Mouse (Mus musculus) lung, embryonic 15.5 days (tissue): ENCODE measurements around the gene Duoxa2. TPM values are rescaled to one million over a fixed set of nuclear protein-coding genes. Genes with fewer than 3 reads are reported as not detected.
A peak's percentile ranks its signal among the peaks of the same experiment; 100 is the strongest.

Experiments used
- ATAC-seq: fragments of 200-750 bp; cut with Nextera tagmentation; 2 replicates; pipeline ENCODE4 v1.8.0; 2017; ENCODE audit warnings: moderate number of reproducible peaks, borderline replicate concordance; ENCODE audit not compliant: low FRiP score, low TSS enrichment; ENCODE audit errors: extremely low read depth
- H3K27ac ChIP-seq: fragments of 300-500 bp; sonication (generic); 2 replicates; pipeline ENCODE4 v1.5.1; 2015; ENCODE audit warnings: moderate library complexity, mild to moderate bottlenecking, inconsistent platforms
- H3K27me3 ChIP-seq: fragments of 300-500 bp; sonication (generic); 2 replicates; pipeline ENCODE4 v1.6.1; 2015; ENCODE audit warnings: inconsistent platforms
- H3K36me3 ChIP-seq: fragments of 300-500 bp; sonication (generic); 2 replicates; pipeline ENCODE4 v1.6.1; 2015; ENCODE audit warnings: inconsistent platforms
- H3K4me1 ChIP-seq: fragments of 300-500 bp; sonication (generic); 2 replicates; pipeline ENCODE4 v1.6.1; 2015; ENCODE audit warnings: inconsistent platforms
- H3K4me2 ChIP-seq: fragments of 300-500 bp; sonication (generic); 2 replicates; pipeline ENCODE4 v1.6.1; 2015; ENCODE audit warnings: inconsistent platforms, mild to moderate bottlenecking, moderate library complexity
- H3K4me3 ChIP-seq: fragments of 300-500 bp; sonication (generic); 2 replicates; pipeline ENCODE4 v1.5.1; 2015; ENCODE audit warnings: mild to moderate bottlenecking, inconsistent platforms
- H3K9ac ChIP-seq: fragments of 300-500 bp; sonication (generic); 2 replicates; pipeline ENCODE4 v1.6.1; 2015; ENCODE audit warnings: inconsistent platforms
- H3K9me3 ChIP-seq: fragments of 300-500 bp; sonication (generic); 2 replicates; pipeline ENCODE4 v1.6.1; 2016; ENCODE audit warnings: inconsistent platforms
- WGBS: fragments of 180-500 bp; shearing (Covaris S2); methylation state at CpG from one replicate; pipeline ENCODE4 v1.1.7; 2015; 5-methylcytosine and 5-hydroxymethylcytosine counted together
- polyA plus RNA-seq: library from polyadenylated mRNA; unstranded; fragments of >200 nt; fragmentation: Nextera tagmentation; extraction: Ambion mirVana; gene quantifications from 2 replicates; pipeline ENCODE4 v1.2.1, GENCODE M21; 2015

Duoxa2 gene
- polyA plus RNA-seq, 1 experiment from 2014 or later: not detected

- Histone ChIP-seq H3K36me3 (no peaks in the 10 kb centered on the region), H3K9me3 (no peaks in the 10 kb centered on the region), H3K9ac (no peak overlapping the region), H3K27ac (no peak overlapping the region), H3K4me2 (no peak overlapping the region), H3K4me3 (no peak overlapping the region), H3K4me1 (peaks cover 27% of the 10 kb centered on the region), H3K27me3 (peaks cover 97% of the 10 kb centered on the region)
- WGBS: 12% methylated on average over 14 of the region's 14 CpGs
- no peak for ATAC-seq
Observed at GRCm38 (mm10) chr2:122299911-122300655, 1.4 kb downstream of the Duoxa2 start.

- H3K4me3 ChIP-seq: no peak overlapping the region
- ATAC-seq: no peak
- peaks cover 27% of the 10 kb centered on the region for H3K4me1 ChIP-seq
- H3K9ac ChIP-seq: no peak overlapping the region
- H3K27ac ChIP-seq: no peak overlapping the region
- 7% methylated on average over 14 of the region's 14 CpGs for WGBS
- no peak overlapping the region for H3K4me2 ChIP-seq
- H3K9me3 ChIP-seq: no peaks in the 10 kb centered on the region
- H3K36me3 ChIP-seq: no peaks in the 10 kb centered on the region
- peaks cover 92% of the 10 kb centered on the region for H3K27me3 ChIP-seq
Observed at GRCm38 (mm10) chr2:122300656-122301020, 1.9 kb downstream of the Duoxa2 start.

GRCm38 (mm10) chr2:122301081-122301920 is 2.6 kb downstream of the Duoxa2 start:
- peaks cover 27% of the 10 kb centered on the region for H3K4me1 ChIP-seq
- no peak overlapping the region for H3K27ac ChIP-seq
- no peaks in the 10 kb centered on the region for H3K36me3 ChIP-seq
- ATAC-seq: peak; percentile 36; the same call in 1 of the 2 replicates
- 1% methylated on average over 48 of the region's 48 CpGs for WGBS
- H3K9ac ChIP-seq: peak overlapping the region; percentile 13; the same call in 1 of the 2 replicates
- H3K27me3 ChIP-seq: peaks cover 90% of the 10 kb centered on the region
- H3K4me2 ChIP-seq: peak overlapping the region; percentile 59
- H3K4me3 ChIP-seq: peak overlapping the region; percentile 36
- no peaks in the 10 kb centered on the region for H3K9me3 ChIP-seq

DNA sequence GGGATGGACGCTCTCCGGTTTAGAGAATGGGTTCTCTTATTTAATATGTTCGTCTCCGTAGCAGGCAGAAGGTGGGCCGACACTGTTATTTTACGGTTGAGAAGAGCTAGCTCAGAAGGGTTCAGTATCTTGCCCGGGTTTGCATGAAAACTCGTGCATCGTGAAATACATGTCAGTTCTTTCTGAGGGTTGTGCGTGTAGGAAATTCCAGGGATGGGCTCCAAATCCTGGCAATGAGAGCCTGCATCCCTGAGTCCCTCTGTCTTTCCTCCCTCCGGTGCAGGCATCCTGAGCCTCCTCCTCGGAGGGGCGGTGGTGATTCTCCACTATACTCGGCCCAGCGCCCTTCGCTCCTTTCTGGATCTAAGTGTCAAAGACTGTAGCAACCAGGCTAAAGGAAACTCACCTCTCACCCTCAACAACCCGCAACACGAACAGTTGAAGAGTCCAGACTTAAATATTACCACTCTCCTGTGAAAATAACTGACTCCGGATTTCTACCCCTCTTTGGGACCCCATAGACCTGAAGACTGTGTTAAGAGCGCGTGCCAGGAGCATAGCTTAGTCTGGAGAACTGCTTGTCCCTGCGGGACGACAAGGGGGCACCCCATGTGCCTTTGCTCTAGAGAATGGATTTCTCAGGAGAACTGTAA is 3.3 kb downstream of the Duoxa2 start:
- H3K9ac ChIP-seq: 0 out of 2 replicates have a peak overlapping the region, but pooled peaks have one; percentile 13
- WGBS: 8% methylated on average over 23 of the region's 23 CpGs
- no peaks in the 10 kb centered on the region for H3K9me3 ChIP-seq
- H3K36me3 ChIP-seq: no peaks in the 10 kb centered on the region
- peaks cover 91% of the 10 kb centered on the region for H3K27me3 ChIP-seq
- H3K4me3 ChIP-seq: peak overlapping the region; percentile 36
- peaks cover 27% of the 10 kb centered on the region for H3K4me1 ChIP-seq
- no peak for ATAC-seq
- H3K27ac ChIP-seq: no peak overlapping the region
- H3K4me2 ChIP-seq: peak overlapping the region; percentile 59

DNA sequence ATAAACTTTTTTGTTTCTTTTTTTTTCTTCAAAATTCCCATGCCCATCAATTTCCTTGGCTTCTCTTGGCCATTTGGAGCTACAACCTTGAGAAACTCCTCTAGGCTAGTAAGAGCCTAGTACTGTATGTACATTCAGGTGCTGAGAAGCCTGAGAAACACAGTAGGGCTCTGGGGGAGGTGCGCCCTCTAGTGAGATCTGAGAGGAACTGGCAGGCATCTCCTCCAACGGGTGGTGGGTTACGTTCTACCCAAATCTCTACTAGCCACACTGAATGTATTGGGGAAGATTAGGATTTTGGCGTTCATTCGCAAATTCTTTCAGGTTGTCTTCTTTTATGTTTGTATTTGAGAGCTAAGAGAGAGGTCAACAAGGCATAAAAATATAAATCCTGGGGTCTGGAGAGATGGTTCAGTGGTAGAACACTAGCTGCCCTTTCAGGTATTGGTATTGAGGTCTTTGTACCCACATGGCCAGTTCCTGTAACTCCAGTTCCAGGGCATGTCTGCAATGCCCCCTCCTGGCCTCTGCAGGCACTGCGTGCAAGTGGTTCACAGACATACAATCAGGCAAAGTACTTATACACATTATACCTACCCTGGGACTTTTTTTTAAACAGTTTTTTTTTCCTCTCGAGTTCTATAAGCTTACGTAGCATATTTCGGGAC is 4.0 kb downstream of the Duoxa2 start:
- Histone ChIP-seq H3K4me3 (no peak overlapping the region), H3K27me3 (peaks cover 89% of the 10 kb centered on the region), H3K36me3 (no peaks in the 10 kb centered on the region), H3K4me2 (no peak overlapping the region), H3K9me3 (no peaks in the 10 kb centered on the region), H3K9ac (no peak overlapping the region), H3K27ac (no peak overlapping the region), H3K4me1 (peaks cover 25% of the 10 kb centered on the region)
- WGBS: 10% methylated on average over 9 of the region's 9 CpGs
- no peak for ATAC-seq

GRCm38 (mm10) chr2:122304544-122304943 is 5.8 kb downstream of the Duoxa2 start:
- no peak overlapping the region for H3K4me2 ChIP-seq
- H3K4me1 ChIP-seq: peaks cover 13% of the 10 kb centered on the region
- H3K4me3 ChIP-seq: no peak overlapping the region
- peaks cover 84% of the 10 kb centered on the region for H3K27me3 ChIP-seq
- H3K9ac ChIP-seq: no peak overlapping the region
- H3K9me3 ChIP-seq: no peaks in the 10 kb centered on the region
- H3K27ac ChIP-seq: no peak overlapping the region
- H3K36me3 ChIP-seq: no peaks in the 10 kb centered on the region
- 82% methylated on average over 6 of the region's 6 CpGs for WGBS
- no peak for ATAC-seq

DNA sequence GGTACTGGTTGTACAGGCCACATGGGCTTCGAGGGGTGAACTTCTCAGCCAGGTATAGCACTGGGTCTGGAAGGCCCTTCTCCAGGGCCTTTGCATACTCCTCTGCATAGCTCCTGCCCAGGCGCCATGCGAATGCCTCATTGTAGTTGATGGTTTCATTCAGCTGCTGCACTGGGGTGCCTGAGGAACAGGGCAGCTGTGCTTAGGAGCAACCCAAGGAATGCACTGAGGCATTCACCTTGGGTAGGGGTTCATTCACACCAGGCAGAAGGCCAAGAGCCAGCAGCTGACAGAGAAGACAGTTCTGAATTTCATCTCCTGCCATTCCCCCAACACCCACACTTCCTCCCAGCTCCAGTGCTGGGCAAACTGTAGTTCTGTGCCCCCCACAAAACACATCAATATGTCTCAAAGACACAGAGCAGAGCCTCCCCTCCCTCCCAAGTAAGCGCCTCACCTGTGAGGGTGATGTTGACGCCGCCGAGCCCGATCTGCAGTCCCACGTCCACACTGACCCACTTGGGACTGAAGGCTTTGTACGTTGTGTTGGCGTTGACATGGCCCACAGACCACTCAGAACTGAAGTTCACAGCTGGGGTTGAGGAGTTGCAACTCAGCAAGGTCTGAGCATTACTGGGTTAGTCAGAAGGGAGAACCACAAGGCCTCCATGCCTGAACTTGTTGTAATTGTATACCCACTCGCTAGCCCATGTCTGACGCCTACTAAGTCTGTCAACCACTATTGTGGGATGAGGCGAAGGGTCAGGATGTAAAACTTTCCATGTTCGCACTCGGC is 6.6 kb downstream of the Duoxa2 start:
- Histone ChIP-seq H3K9me3 (no peaks in the 10 kb centered on the region), H3K4me2 (no peak overlapping the region), H3K36me3 (no peaks in the 10 kb centered on the region), H3K27ac (no peak overlapping the region), H3K4me3 (no peak overlapping the region), H3K4me1 (peaks cover 13% of the 10 kb centered on the region), H3K9ac (no peak overlapping the region), H3K27me3 (peaks cover 78% of the 10 kb centered on the region)
- WGBS: 81% methylated on average over 16 of the region's 16 CpGs
- ATAC-seq: no peak

DNA sequence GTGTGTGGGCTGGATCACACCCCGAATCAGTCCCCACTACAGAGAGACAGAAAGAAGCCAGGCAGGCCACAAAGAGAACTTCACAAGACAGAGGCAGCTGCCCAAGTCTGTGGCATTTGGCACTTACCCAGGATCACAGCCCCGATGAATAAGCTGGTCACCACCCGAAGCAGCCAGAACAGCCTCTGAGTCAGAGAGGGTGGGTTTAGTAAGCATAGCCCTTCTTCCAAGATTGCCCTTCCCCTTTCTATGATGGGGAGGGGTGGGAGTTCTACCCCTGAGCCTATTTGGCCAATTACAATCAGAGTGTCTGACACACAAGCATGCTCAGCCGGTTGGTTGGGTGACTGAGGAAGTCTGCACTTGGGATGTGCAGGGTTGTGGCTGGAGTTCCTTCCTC is 7.5 kb downstream of the Duoxa2 start:
- no peaks in the 10 kb centered on the region for H3K36me3 ChIP-seq
- no peaks in the 10 kb centered on the region for H3K9me3 ChIP-seq
- WGBS: 34% methylated on average over 4 of the region's 4 CpGs
- H3K4me3 ChIP-seq: no peak overlapping the region
- H3K27me3 ChIP-seq: peaks cover 78% of the 10 kb centered on the region
- H3K4me2 ChIP-seq: no peak overlapping the region
- peaks cover 9% of the 10 kb centered on the region for H3K4me1 ChIP-seq
- no peak for ATAC-seq
- H3K27ac ChIP-seq: no peak overlapping the region
- no peak overlapping the region for H3K9ac ChIP-seq

GRCm38 (mm10) chr2:122309647-122310046 is 10.9 kb downstream of the Duoxa2 start:
- no peaks in the 10 kb centered on the region for H3K36me3 ChIP-seq
- H3K4me1 ChIP-seq: peaks cover 8% of the 10 kb centered on the region; the same call in 1 of the 2 replicates
- no peaks in the 10 kb centered on the region for H3K9me3 ChIP-seq
- no peak overlapping the region for H3K9ac ChIP-seq
- WGBS: 39% methylated on average over 3 of the region's 3 CpGs
- H3K27ac ChIP-seq: no peak overlapping the region
- ATAC-seq: no peak
- no peak overlapping the region for H3K4me3 ChIP-seq
- peaks cover 78% of the 10 kb centered on the region for H3K27me3 ChIP-seq
- no peak overlapping the region for H3K4me2 ChIP-seq

DNA sequence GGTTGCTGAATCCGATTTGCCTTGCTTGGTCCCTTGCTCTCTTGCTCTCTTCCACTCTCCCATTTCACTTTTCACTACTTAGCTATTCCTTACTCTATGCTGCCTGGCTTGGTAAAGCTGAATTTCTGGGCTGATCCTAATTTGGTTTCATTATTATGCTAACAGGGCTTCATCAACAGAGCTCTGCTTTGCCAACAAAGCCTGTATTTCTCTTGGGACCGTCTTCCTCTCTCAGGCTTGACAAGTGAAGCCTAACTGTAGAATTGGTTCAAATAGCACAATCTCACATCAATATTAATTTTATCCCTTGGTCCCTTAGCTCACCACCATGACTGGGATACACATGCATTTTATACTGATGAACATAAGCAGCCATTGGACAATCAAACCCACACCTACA is 12.9 kb downstream of the Duoxa2 start:
- no peak for ATAC-seq
- H3K9me3 ChIP-seq: no peaks in the 10 kb centered on the region
- no peak overlapping the region for H3K4me2 ChIP-seq
- H3K4me1 ChIP-seq: peaks cover 8% of the 10 kb centered on the region; the same call in 1 of the 2 replicates
- no peaks in the 10 kb centered on the region for H3K36me3 ChIP-seq
- no peak overlapping the region for H3K27ac ChIP-seq
- no peak overlapping the region for H3K4me3 ChIP-seq
- 59% methylated on average over 2 of the region's 2 CpGs for WGBS
- no peak overlapping the region for H3K9ac ChIP-seq
- peaks cover 77% of the 10 kb centered on the region for H3K27me3 ChIP-seq
